Mouse (Mus musculus) urinary bladder, postnatal 10 days (tissue): ENCODE measurements around the gene Wdr41.

Source experiments
- DNase-seq: peaks from one replicate; pipeline ENCODE4 v3.0.0; 2022; ENCODE audit warnings: low spot score

Gene Wdr41

GRCm38 (mm10) chr13:95034715-95035114 lies 58.6 kb downstream of the Wdr41 start:
- no peak for DNase-seq

DNA sequence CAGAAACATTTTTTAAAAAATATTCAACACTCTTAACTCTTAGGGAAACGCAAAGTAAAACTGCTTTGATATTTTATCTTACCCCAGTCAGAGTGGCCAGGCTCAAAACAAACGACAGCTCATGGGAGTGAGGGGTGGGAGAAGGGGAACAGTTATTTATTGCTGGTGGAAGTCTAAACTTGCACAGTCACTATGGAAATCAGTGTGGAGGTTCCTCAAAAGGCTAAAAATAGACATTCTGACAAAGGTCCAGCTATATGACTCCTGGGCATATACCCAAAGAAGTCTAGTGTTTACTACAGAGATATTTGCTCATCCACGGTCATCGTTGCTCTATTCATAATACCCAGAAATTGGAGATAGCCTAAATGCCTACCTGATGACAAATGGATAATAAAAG lies 62.1 kb downstream of the Wdr41 start:
- DNase-seq = no peak

- DNase-seq = no peak
These were observed 64.1 kb downstream of the Wdr41 start for GRCm38 (mm10) chr13:95040140-95040738.

DNA sequence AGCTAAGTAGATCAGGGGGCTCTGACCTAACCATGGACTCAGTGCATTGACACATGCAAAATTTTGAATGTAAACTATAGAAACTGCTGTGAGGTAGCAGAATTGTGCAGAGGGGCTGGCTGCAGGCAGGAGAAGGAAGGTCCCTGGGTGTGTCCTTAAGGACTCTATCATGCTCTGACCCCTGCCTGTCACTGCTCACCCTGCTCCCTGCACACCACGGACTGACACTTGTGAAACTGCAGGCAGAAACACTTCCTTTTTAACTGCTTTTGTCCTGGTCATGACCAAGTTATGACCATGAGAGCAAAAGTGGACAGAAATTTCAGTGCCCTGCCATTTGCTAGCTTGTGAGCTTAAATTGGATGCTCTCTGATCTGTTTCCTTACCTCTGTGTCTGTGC lies 68.0 kb downstream of the Wdr41 start:
- DNase-seq = no peak

DNA sequence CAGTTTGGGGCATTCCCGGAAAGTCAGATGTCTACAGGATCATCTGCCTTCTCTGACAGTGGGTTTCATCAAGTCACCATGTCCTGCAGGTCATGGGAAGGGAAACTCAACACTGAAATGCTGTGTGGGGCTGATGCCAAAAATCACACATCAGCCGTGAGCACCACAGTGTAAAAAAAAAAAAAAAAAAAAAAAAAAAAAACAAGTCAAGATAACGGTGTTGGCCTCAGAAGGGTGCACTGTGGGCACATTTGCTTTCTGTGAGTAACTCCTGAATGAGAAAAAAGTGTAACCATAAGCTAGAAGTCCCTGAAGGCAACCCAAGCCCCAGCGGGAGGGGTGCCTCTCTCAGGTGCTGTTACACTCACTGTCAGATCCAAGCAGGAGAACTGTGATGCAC lies 74.3 kb downstream of the Wdr41 start:
- no peak for DNase-seq

DNA sequence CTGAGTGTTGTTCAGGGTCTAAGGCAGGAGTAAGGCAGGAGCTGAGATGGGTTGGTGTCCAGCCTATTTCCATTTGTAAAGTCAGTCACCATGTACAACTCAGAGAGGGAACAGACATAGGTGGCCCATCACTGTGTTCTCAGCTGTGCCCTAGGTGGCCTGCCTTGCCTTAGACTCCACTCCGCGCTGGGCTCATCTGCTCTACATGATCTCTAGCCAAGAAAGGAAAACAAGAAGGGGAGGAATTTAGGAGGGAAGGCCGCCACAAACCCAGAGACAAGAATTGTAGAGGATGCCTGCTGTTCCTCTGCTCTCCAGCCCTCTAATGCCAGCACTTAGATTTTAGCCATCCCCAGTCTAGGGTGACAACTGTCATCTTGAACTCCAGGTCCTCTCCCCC lies 76.3 kb downstream of the Wdr41 start:
- no peak for DNase-seq

DNA sequence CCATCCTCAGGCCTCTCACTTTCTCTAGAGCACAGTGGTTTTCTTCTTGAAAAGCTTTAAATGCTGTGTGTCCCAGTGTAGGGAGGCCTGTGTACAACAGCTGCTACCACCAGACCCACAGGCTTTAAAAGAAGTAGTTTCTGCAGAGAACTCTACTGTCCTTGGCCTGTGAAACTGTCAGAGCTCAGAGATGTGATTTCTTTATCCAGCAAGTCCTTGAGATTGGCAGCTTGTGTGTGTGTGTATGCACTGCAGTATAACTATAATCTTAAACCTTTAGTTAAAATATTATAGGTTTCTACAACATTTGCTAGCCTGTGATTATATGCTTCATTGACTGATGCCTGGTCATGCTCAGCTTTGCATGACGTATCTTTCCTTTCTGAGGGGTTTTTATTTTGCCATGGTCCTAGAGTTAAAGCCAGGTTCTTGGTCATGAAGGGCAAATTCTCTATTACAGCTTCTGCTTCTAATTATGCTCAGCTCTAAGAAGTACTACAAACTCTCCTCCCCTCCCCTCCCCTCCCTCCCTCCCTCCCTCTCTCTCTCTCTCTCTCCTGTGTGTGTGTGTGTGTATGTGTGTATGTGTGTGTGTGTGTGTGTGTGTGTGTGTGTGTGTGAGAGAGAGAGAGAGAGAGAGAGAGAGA lies 79.7 kb downstream of the Wdr41 start:
- no peak for DNase-seq

DNA sequence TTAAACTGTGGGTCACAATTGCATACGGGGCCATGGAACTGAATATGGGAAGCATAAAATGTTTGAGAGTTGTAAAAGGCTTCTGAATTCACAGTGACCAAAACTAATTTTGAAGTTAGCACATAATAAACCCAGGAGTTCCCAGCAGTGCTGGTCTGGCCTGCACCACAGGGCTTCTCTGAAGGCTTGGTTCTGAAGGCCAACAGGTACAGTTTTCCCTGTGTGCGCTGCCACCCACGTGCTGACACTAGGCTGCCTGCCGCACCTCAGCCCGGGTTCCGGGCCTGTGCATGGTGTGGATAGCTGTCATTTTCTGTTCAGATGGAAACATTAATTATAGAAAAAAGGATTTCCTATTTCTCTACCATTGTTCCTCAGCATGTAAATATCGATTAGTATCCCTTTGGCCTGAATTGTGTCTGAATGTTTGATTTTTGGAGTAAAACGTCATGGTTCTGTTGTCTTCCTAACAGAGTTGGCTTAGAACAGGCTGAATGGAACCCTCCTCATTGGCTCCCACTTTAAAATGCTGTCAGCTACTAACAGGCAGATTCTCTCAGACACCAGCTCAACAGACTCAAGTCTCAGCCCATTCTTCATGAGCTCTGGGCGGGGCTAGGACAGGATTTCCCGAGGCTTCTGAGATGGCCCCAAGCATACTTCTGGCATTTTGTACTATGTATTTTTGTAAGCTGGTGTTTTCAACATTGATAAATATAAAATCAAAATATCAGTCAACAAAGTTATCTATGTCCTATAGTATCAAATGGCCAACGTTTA lies 80.5 kb downstream of the Wdr41 start:
- no peak for DNase-seq

DNA sequence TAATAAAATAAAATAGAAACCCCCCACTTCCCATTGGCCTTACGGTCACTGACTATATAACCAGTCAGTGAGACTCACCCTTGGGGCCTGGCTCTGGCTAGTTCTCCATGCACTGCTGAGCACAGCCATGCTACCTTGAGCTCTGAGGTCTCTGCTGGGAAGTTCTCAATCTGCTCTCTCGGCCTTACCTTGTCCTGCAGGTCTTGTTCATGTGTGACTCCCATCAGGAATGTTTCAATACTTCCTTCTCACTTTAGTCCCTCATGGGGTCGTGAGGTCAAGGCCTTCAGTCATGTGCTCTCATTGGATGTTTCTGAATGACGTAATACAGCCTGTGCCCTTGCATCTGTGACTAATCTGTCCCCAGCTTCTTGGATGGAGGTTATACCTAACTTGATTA lies 82.7 kb downstream of the Wdr41 start:
- no peak for DNase-seq

- no peak for DNase-seq
These were observed 87.4 kb downstream of the Wdr41 start for GRCm38 (mm10) chr13:95063390-95064017.

GRCm38 (mm10) chr13:95067854-95068253 lies 91.7 kb downstream of the Wdr41 start:
- no peak for DNase-seq

DNA sequence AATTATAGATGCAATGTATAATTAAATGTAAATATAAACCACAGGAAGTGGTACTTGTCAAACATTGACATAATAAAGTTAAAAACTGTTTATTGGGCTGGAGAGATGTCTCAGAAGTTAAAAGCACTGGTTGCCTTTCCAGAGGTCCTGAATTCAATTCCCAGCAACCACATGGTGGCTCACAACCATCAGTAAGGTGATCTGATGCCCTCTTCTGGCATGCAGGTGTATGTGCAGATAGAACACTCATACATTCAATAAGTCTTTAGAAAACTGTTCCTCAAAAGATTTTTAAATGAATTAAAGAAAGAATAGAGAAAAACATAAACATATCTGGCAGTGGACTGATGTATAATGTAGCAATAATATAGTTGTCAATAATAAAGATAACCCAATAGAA lies 94.1 kb downstream of the Wdr41 start:
- DNase-seq = no peak
